Mouse (Mus musculus) liver, embryonic 14.5 days (tissue): Measurements from ENCODE around the gene Plxna4. TPM values are rescaled to one million over a fixed set of nuclear protein-coding genes. Genes with fewer than 3 reads are reported as not detected.

Source experiments
- ATAC-seq: fragments of 200-750 bp; cut with Nextera tagmentation; 2 replicates; pipeline ENCODE4 v1.8.0; 2017; ENCODE audit warnings: moderate number of reproducible peaks, mild to moderate bottlenecking, moderate library complexity; ENCODE audit not compliant: insufficient read depth
- DNase-seq, 3 experiments: peaks; one replicate each; pipeline ENCODE4 v3.0.0-alpha.2; 2012 to 2013; ENCODE audit warnings: low read depth in 3 of 3, low spot score in 3 of 3
- H3K27ac ChIP-seq: fragments of 300-500 bp; sonication (generic); 2 replicates; pipeline ENCODE4 v1.5.1; 2014; ENCODE audit warnings: moderate library complexity, mild to moderate bottlenecking, control low read depth, inconsistent platforms
- H3K27me3 ChIP-seq: fragments of 300-500 bp; sonication (generic); 2 replicates; pipeline ENCODE4 v1.6.1; 2014; ENCODE audit warnings: mild to moderate bottlenecking, low read length, moderate library complexity; ENCODE audit not compliant: control insufficient read depth, insufficient read depth
- H3K36me3 ChIP-seq: fragments of 300-500 bp; sonication (generic); replicated peaks from 2 replicates; pipeline ENCODE4 v1.6.1; 2014; ENCODE audit warnings: low read depth; ENCODE audit not compliant: control insufficient read depth, insufficient read depth
- H3K4me1 ChIP-seq, 2 experiments: fragments of 200-500 bp in 1 of 2; fragments of 300-500 bp in 1 of 2; sonication (generic) in 1 of 2; replicated peaks; 2 replicates each; pipeline ENCODE4 v1.6.1; 2012 to 2014; ENCODE audit warnings: antibody characterized with exemption in 1 of 2, inconsistent platforms in 1 of 2, low read length in 1 of 2; ENCODE audit not compliant: control insufficient read depth in 2 of 2, insufficient read depth in 2 of 2
- H3K4me2 ChIP-seq: fragments of 300-500 bp; sonication (generic); 2 replicates; pipeline ENCODE4 v1.6.1; 2014; ENCODE audit warnings: low read depth, mild to moderate bottlenecking, control low read depth, moderate library complexity
- H3K4me3 ChIP-seq, 2 experiments: fragments of 200-500 bp in 1 of 2; fragments of 300-500 bp in 1 of 2; sonication (generic) in 1 of 2; 2 replicates each; pipeline ENCODE4 v1.5.1; 2012 to 2014; ENCODE audit warnings: low read depth in 2 of 2, low read length in 2 of 2, mild to moderate bottlenecking in 2 of 2, control low read depth in 1 of 2, inconsistent platforms in 1 of 2, moderate library complexity in 1 of 2; ENCODE audit not compliant: insufficient read depth in 1 of 2
- H3K9ac ChIP-seq: fragments of 300-500 bp; sonication (generic); replicated peaks from 2 replicates; pipeline ENCODE4 v1.6.1; 2014; ENCODE audit warnings: mild to moderate bottlenecking, control low read depth, moderate library complexity
- H3K9me3 ChIP-seq: fragments of 300-500 bp; sonication (generic); 2 replicates; pipeline ENCODE4 v1.6.1; 2016; ENCODE audit warnings: low read length, mixed read lengths; ENCODE audit not compliant: control insufficient read depth
- CTCF ChIP-seq: IDR thresholded peaks from 2 replicates; pipeline ENCODE4 v1.5.1; 2016; ENCODE audit warnings: antibody characterized with exemption, low read depth, control low read depth
- EP300 ChIP-seq: IDR thresholded peaks from 2 replicates; pipeline ENCODE4 v1.6.1; 2016; ENCODE audit warnings: antibody characterized with exemption, low read depth
- WGBS: fragments of 180-500 bp; shearing (Covaris S2); extraction: QIAGEN DNeasy Blood & Tissue Kit; methylation state at CpG from one replicate; pipeline ENCODE4 v1.1.7; 2014; ENCODE audit not compliant: insufficient replicate concordance; 5-methylcytosine and 5-hydroxymethylcytosine counted together
- polyA plus RNA-seq, 2 experiments: library from polyadenylated mRNA; depleted of rRNA in 1 of 2; stranded (reverse) in 1 of 2; unstranded in 1 of 2; fragments of >200 nt; fragmentation: Nextera tagmentation in 1 of 2; extraction: Ambion mirVana in 1 of 2; gene quantifications; 2 replicates each; pipeline versions ENCODE4 v1.2.1 to v1.2.3; 2012 to 2014

Gene Plxna4
- polyA plus RNA-seq, 2 experiments, result 0.17 to 0.25 TPM

- ATAC-seq (no peak), DNase-seq (no peak)
- H3K27ac ChIP-seq, result no peak overlapping the region
- TF ChIP-seq CTCF, result no peak
- no peak for TF ChIP-seq EP300
- H3K4me2 ChIP-seq, result no peak overlapping the region
- H3K27me3 ChIP-seq, result no peaks in the 10 kb centered on the region
- no peaks in the 10 kb centered on the region for H3K9me3 ChIP-seq
- H3K4me1 ChIP-seq, result no peaks in the 10 kb centered on the region
- no peaks in the 10 kb centered on the region for H3K36me3 ChIP-seq
- H3K9ac ChIP-seq, result no peak overlapping the region
- WGBS, result 44% methylated on average over 8 of the region's 8 CpGs
- H3K4me3 ChIP-seq, result no peak overlapping the region
These were observed 180.3 kb downstream of the Plxna4 start for GRCm38 (mm10) chr6:32407574-32408185.

DNA sequence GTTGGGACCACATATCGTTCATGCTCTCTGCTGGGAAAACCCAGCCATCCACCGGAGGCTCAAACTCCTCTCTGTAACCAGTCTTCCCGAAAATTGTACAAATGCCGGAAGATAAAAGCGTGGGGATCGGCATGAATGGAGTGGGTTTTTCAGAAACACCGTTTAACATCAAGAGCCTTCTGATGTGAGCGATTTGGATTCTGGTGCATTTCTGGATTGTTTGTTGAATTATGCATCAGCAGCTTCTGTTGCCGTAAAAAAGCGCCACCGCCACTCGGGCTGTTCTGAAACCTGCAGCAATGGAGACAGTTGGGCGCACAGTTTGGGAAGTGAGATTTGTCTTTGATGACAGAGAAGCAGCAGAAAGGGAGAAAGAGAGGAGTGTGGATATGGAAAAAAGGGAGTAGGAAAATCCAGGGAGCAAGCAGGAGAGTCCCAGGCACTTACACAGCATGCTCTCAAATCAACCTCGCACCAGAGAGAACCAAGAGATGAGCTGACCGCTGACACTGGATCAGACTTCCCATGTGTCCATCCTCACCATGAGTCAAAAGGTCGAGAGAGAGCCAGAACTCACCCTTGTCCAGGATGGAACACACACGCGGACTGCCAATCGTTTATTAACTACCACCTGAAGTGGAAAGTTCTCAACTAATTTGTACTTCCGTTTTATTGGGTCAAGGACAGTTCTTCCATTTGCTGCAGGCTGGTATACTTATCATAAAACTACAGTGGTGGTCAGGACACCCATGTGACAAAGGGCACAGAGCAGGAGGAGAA, 181.5 kb downstream of the Plxna4 start:
- Histone ChIP-seq H3K27ac (no peak overlapping the region), H3K4me1 (no peaks in the 10 kb centered on the region), H3K27me3 (no peaks in the 10 kb centered on the region), H3K9me3 (no peaks in the 10 kb centered on the region), H3K4me2 (no peak overlapping the region), H3K4me3 (no peak overlapping the region), H3K9ac (no peak overlapping the region), H3K36me3 (no peaks in the 10 kb centered on the region)
- DNase-seq (no peak), ATAC-seq (no peak)
- WGBS, result 77% methylated on average over 20 of the region's 20 CpGs
- TF ChIP-seq EP300 (no peak), CTCF (no peak)

DNA sequence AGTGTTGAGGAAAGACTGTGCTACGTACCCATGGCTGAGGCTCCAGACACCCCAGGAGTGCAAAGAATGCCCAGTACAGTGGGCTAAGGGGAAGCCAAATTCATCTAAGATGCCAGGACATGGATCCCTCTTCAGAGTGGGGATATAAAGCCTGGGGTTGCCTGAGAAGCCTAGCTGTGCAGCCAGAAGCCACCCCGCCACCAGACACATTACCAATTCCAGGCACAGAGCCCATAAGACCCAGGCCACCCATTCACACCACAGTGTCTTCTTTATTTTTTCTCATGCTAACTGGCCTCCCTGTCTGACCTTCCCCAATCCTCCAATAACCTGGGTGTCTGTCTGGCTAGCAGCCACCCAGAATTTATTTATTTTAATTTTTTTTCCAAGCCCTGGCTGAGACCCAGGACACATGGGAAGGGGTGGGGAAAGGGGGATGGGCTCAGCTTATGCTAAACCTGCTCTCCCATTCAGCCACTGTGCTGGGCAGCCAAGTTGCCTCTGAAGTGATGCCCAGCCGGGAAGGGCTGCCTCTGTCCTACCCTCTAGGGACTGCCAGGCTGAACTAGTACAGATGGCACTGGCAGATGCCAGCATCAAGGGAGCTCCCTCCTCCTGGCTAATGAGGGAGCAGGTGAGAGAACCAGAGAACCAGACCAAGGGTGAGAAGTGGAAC, 185.3 kb downstream of the Plxna4 start:
- no peaks in the 10 kb centered on the region for H3K27me3 ChIP-seq
- TF ChIP-seq CTCF (no peak), EP300 (no peak)
- DNase-seq (no peak), ATAC-seq (no peak)
- H3K4me2 ChIP-seq, result no peak overlapping the region
- H3K4me1 ChIP-seq, result no peaks in the 10 kb centered on the region
- no peaks in the 10 kb centered on the region for H3K36me3 ChIP-seq
- no peak overlapping the region for H3K4me3 ChIP-seq
- H3K9ac ChIP-seq, result no peak overlapping the region
- no peaks in the 10 kb centered on the region for H3K9me3 ChIP-seq
- 56% methylated on average over 3 of the region's 3 CpGs for WGBS
- H3K27ac ChIP-seq, result no peak overlapping the region

GRCm38 (mm10) chr6:32398261-32398660, 189.7 kb downstream of the Plxna4 start:
- TF ChIP-seq CTCF (no peak), EP300 (no peak)
- H3K27ac ChIP-seq, result no peak overlapping the region
- DNase-seq (no peak), ATAC-seq (no peak)
- WGBS, result 71% methylated on average over 3 of the region's 3 CpGs
- no peak overlapping the region for H3K4me2 ChIP-seq
- no peak overlapping the region for H3K9ac ChIP-seq
- H3K4me1 ChIP-seq, result no peaks in the 10 kb centered on the region
- no peak overlapping the region for H3K4me3 ChIP-seq
- H3K36me3 ChIP-seq, result no peaks in the 10 kb centered on the region
- H3K27me3 ChIP-seq, result no peaks in the 10 kb centered on the region
- H3K9me3 ChIP-seq, result no peaks in the 10 kb centered on the region

DNA sequence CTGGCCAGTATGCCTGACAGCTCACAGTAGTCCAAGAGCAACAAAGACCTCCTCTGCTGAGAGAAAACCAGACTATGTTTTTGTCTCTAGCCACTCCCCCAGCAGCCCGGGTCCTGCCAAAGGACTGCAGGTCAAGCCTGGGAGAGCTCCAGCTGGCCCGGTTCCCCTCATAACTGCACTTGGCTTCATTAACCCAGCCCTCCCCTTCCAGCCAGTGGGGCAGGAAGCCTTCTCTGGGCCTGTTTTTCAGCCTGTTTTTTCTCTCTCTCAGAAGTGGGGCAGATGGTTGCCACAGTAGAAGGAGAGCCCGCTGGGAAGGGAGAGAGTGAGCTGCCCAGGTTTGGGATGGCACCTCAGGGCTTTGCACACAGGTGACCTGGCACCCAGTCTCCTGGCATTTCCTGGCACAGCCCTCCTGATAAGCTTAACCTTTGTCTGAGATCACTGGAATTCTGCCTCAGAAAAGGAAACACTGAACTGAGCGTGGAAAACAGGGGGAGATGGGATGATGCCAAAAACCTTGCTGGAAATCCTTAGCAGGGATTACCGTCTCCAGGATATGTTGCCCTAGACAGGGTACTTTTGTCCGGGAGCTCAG, 190.8 kb downstream of the Plxna4 start:
- Histone ChIP-seq H3K9me3 (no peaks in the 10 kb centered on the region), H3K36me3 (no peaks in the 10 kb centered on the region), H3K9ac (no peak overlapping the region), H3K4me3 (no peak overlapping the region), H3K27me3 (no peaks in the 10 kb centered on the region), H3K4me1 (no peaks in the 10 kb centered on the region), H3K27ac (no peak overlapping the region), H3K4me2 (no peak overlapping the region)
- ATAC-seq (no peak), DNase-seq (no peak)
- TF ChIP-seq CTCF (no peak), EP300 (no peak)
- WGBS, result 43% methylated on average over 6 of the region's 6 CpGs
